Mouse (Mus musculus) forebrain, postnatal 0 days (tissue): ENCODE results near the gene Rhbdd2. TPM values are rescaled to one million over a fixed set of nuclear protein-coding genes. Genes with fewer than 3 reads are reported as not detected.
A peak's percentile ranks its signal among the peaks of the same experiment; 100 is the strongest.
"Not testable (repeated sequence)": the region's sequence is repeated elsewhere in the genome, so short reads cannot be mapped to it uniquely, and the experiment has no call there.

Experiments used
- ATAC-seq: fragments of 200-750 bp; cut with Nextera tagmentation; 2 replicates; pipeline ENCODE4 v1.8.0; 2017; ENCODE audit warnings: mild to moderate bottlenecking, moderate library complexity
- DNase-seq: peaks from one replicate; pipeline ENCODE4 v3.0.0-alpha.2; 2015
- H3K27ac ChIP-seq: fragments of 300-500 bp; sonication (generic); 2 replicates; pipeline ENCODE4 v1.5.1; 2014; ENCODE audit warnings: low read depth, mild to moderate bottlenecking, antibody characterized with exemption, low read length, moderate library complexity, mixed read lengths
- H3K27me3 ChIP-seq: fragments of 300-500 bp; sonication (generic); 2 replicates; pipeline ENCODE4 v1.6.1; 2014; ENCODE audit warnings: mild to moderate bottlenecking, low read length, mixed read lengths; ENCODE audit not compliant: insufficient read depth
- H3K36me3 ChIP-seq: fragments of 300-500 bp; sonication (generic); 2 replicates; pipeline ENCODE4 v1.6.1; 2014; ENCODE audit warnings: mild to moderate bottlenecking, moderate library complexity; ENCODE audit not compliant: insufficient read depth
- H3K4me1 ChIP-seq: fragments of 300-500 bp; sonication (generic); 2 replicates; pipeline ENCODE4 v1.6.1; 2014; ENCODE audit warnings: antibody characterized with exemption; ENCODE audit not compliant: insufficient read depth
- H3K4me2 ChIP-seq: fragments of 300-500 bp; sonication (generic); 2 replicates; pipeline ENCODE4 v1.6.1; 2014; ENCODE audit warnings: low read depth, mild to moderate bottlenecking, moderate library complexity
- H3K4me3 ChIP-seq: fragments of 300-500 bp; sonication (generic); 2 replicates; pipeline ENCODE4 v1.5.1; 2014; ENCODE audit warnings: low read depth, low read length, mixed read lengths
- H3K9ac ChIP-seq: fragments of 300-500 bp; sonication (generic); 2 replicates; pipeline ENCODE4 v1.6.1; 2014; ENCODE audit warnings: mild to moderate bottlenecking
- H3K9me3 ChIP-seq: fragments of 300-500 bp; sonication (generic); 2 replicates; pipeline ENCODE4 v1.6.1; 2016; ENCODE audit warnings: low read length
- CTCF ChIP-seq: sonication (generic); IDR thresholded peaks from 2 replicates; pipeline ENCODE4 v1.5.1; 2016; ENCODE audit warnings: antibody characterized with exemption, control low read depth, low read depth
- WGBS: fragments of 180-500 bp; shearing (Covaris S2); extraction: QIAGEN DNeasy Blood & Tissue Kit; methylation state at CpG from one replicate; pipeline ENCODE4 v1.1.7; 2014; 5-methylcytosine and 5-hydroxymethylcytosine counted together
- polyA plus RNA-seq: library from polyadenylated mRNA; unstranded; fragments of >200 nt; fragmentation: Nextera tagmentation; extraction: Ambion mirVana; gene quantifications from 2 replicates; pipeline ENCODE4 v1.2.1, GENCODE M21; 2015
- total RNA-seq: library from RNA; depleted of rRNA; stranded (reverse); fragments of >200 nt; gene quantifications from 2 replicates; pipeline ENCODE4 v1.2.3, GENCODE M21; 2014; rRNA removed

Gene Rhbdd2
- total RNA-seq (16.5 and 19.0 TPM in 2 replicates), polyA plus RNA-seq (97.4 and 120 TPM in 2 replicates)

GRCm38 (mm10) chr5:135632117-135632796 is at the start of gene Rhbdd2:
TSS of gene Rhbdd2 (plus strand) at chr5:135632618.
- Histone ChIP-seq H3K36me3 (peaks cover 14% of the 10 kb centered on the region), H3K27me3 (no peaks in the 10 kb centered on the region), H3K27ac (peak within 1 kb of the TSS; percentile 93), H3K9me3 (no peaks in the 10 kb centered on the region), H3K4me2 (peak within 1 kb of the TSS; percentile 65), H3K4me1 (peaks cover 6% of the 10 kb centered on the region), H3K9ac (peak within 1 kb of the TSS; percentile 91), H3K4me3 (peak within 1 kb of the TSS; percentile 82)
- WGBS = 13% methylated on average over 30 of the region's 30 CpGs
- peak; percentile 97 for DNase-seq
- peak; percentile 82 for TF ChIP-seq CTCF
- ATAC-seq = peak; percentile 99

GRCm38 (mm10) chr5:135585691-135586090 is 46.7 kb upstream of the Rhbdd2 start:
- no peak for ATAC-seq
- Histone ChIP-seq H3K27me3 (no peaks in the 10 kb centered on the region), H3K36me3 (no peaks in the 10 kb centered on the region), H3K4me2 (no peak overlapping the region), H3K4me3 (no peak overlapping the region), H3K4me1 (no peaks in the 10 kb centered on the region), H3K9me3 (no peaks in the 10 kb centered on the region), H3K27ac (no peak overlapping the region), H3K9ac (no peak overlapping the region)
- 93% methylated on average over 8 of the region's 8 CpGs for WGBS
- no peak for DNase-seq
- no peak for TF ChIP-seq CTCF

DNA sequence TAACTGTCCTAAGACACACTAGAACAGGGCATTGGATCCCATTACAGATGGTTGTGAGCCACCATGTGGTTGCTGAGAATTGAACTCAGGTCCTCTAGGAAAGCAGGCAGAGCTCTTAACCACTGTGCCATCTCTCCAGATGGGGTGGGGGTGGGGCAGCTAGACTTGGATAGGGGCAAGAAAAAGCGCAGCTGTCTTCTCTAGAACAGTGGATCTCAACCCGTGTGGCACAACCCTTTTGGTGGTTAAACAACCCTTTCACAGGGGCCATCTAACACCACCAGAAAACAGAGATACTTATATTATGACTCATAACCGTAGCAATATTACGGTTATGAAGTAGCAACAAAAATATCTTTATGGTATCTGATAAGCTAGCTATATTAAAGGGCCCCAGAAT is 44.7 kb upstream of the Rhbdd2 start:
- Histone ChIP-seq H3K9me3 (peaks cover 5% of the 10 kb centered on the region; the same call in 1 of the 2 replicates), H3K36me3 (no peaks in the 10 kb centered on the region), H3K9ac (no peak overlapping the region), H3K4me3 (no peak overlapping the region), H3K4me2 (no peak overlapping the region), H3K27ac (no peak overlapping the region), H3K4me1 (no peaks in the 10 kb centered on the region), H3K27me3 (no peaks in the 10 kb centered on the region)
- DNase-seq = no peak
- ATAC-seq = no peak
- TF ChIP-seq CTCF = no peak
- WGBS = 89% methylated on average over 4 of the region's 4 CpGs

GRCm38 (mm10) chr5:135589996-135590784 is 42.2 kb upstream of the Rhbdd2 start:
- Histone ChIP-seq H3K4me2 (no peak overlapping the region), H3K27me3 (no peaks in the 10 kb centered on the region), H3K9ac (no peak overlapping the region), H3K27ac (no peak overlapping the region), H3K36me3 (no peaks in the 10 kb centered on the region), H3K4me3 (no peak overlapping the region), H3K4me1 (no peaks in the 10 kb centered on the region), H3K9me3 (peaks cover 5% of the 10 kb centered on the region; the same call in 1 of the 2 replicates)
- no peak for DNase-seq
- TF ChIP-seq CTCF = no peak
- ATAC-seq = no peak
- WGBS = 82% methylated on average over 12 of the region's 12 CpGs

GRCm38 (mm10) chr5:135604643-135605042 is 27.8 kb upstream of the Rhbdd2 start:
- H3K4me1 ChIP-seq, H3K36me3 ChIP-seq, H3K9me3 ChIP-seq, H3K4me2 ChIP-seq, DNase-seq, H3K4me3 ChIP-seq, H3K27ac ChIP-seq, H3K9ac ChIP-seq, H3K27me3 ChIP-seq, ATAC-seq: not testable (repeated sequence)
- no CpG with 5 or more reads among the region's 1 CpGs for WGBS

GRCm38 (mm10) chr5:135606717-135607116 is 25.7 kb upstream of the Rhbdd2 start:
- not testable (repeated sequence) for H3K4me1 ChIP-seq, H3K9ac ChIP-seq, DNase-seq, H3K27ac ChIP-seq, H3K36me3 ChIP-seq, H3K4me3 ChIP-seq, H3K4me2 ChIP-seq, H3K9me3 ChIP-seq, ATAC-seq, H3K27me3 ChIP-seq
- WGBS = no CpG with 5 or more reads among the region's 1 CpGs

DNA sequence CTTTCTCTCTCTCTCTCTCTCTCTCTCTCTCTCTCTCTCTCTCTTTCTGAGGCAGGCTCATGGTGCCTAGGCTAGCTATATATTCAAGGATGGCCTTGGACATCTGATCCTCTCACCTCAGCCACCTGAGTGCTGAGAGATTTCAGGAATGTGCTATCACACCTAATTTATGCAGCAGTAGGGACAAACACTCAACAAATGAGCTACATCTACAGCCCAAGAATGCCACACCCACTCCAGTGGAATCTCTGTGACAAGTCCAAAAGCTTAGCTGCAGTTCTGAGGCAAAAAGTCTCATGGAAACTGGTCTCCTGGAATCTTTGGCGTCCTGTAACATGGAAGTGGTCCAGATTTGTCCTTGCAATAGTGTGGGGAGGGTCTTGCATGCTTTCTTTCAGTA is 24.8 kb upstream of the Rhbdd2 start:
- Histone ChIP-seq H3K27ac (no peak overlapping the region), H3K4me2 (no peak overlapping the region), H3K4me1 (no peaks in the 10 kb centered on the region), H3K27me3 (no peaks in the 10 kb centered on the region), H3K4me3 (no peak overlapping the region), H3K9ac (no peak overlapping the region), H3K36me3 (no peaks in the 10 kb centered on the region), H3K9me3 (no peaks in the 10 kb centered on the region)
- 65% methylated on average over 1 of the region's 1 CpGs for WGBS
- no peak for ATAC-seq
- DNase-seq = no peak
- TF ChIP-seq CTCF = no peak
